Mouse (Mus musculus): ENCODE measurements around the gene Fam53b.

DNA sequence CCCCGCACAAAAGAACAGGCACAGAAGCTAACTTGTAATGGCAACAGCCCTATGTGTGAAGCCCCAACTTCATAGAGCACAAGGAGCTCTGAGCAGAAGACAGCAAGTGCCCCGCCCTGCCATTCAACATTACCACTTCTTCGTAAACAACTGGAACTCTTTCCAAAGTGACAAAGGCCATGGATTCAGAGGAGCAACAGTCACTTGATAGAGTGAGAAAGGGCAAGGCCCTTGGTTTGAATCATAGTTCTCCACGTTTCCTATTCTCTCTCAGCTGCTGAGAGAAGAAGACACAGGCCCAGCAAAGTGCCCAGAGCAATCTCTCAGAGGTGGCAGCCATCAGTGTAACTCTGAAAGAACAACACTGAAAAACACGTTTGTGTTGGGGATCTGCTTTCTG is 49.8 kb downstream of the Fam53b start:
- TF ChIP-seq ZC3H11A (IDR thresholded peaks at IDR 0.05; ENCODE audit: borderline replicate concordance, low read depth, low read length) (no peak), HCFC1 (IDR thresholded peaks at IDR 0.05; ENCODE audit: borderline replicate concordance, insufficient read depth, low read length) (no peak), CHD2 (IDR thresholded peaks at IDR 0.05; ENCODE audit: low read depth, low read length) (no peak), MAFK (IDR thresholded peaks at IDR 0.05; ENCODE audit: insufficient read depth, low read depth, low read length) (no peak)
